Mouse (Mus musculus): ENCODE data around the gene Gm26992. TPM values are rescaled to one million over a fixed set of nuclear protein-coding genes. Genes with fewer than 3 reads are reported as not detected.

The Gm26992 gene
- polyA plus RNA-seq, 1 experiment, result not detected

GRCm38 (mm10) chrX:103529185-103529584 is 107.4 kb downstream of the Gm26992 start:
- Histone ChIP-seq H3K27ac (ENCODE audit: insufficient read depth, low read depth, low read length) (no peak overlapping the region; the same call in 1 of the 2 replicates), H3K4me1 (ENCODE audit: control insufficient read depth, insufficient read depth, low read length) (no peaks in the 10 kb centered on the region; the same call in 1 of the 2 replicates), H3K27me3 (replicated peaks; ENCODE audit: control insufficient read depth, insufficient read depth, low read length) (no peaks in the 10 kb centered on the region), H3K36me3 (ENCODE audit: control insufficient read depth, insufficient read depth, low read length) (no peaks in the 10 kb centered on the region), H3K4me3 (ENCODE audit: insufficient read depth, low read depth, low read length) (peak overlapping the region; percentile 30; the same call in 1 of the 2 replicates)
- DNase-seq, result peak; percentile 73
- TF ChIP-seq POLR2A (IDR thresholded peaks at IDR 0.05; ENCODE audit: low read depth, low read length) (no peak), CTCF (conservative IDR thresholded peaks at IDR 0.05; ENCODE audit: insufficient read depth, insufficient read length, low read depth, low read length) (no peak)
- under 1% methylated on average over 23 of the region's 23 CpGs for WGBS

Other genes with a start within 250 kb of the Gm26992 start
- gene Nap1l2, start 235.4 kb upstream of the Gm26992 start, polyA plus RNA-seq (2012; rRNA removed), result not detected in 2 replicates
- 0.09 and 0.10 TPM in 2 replicates for gene Cdx4, start 100.6 kb upstream of the Gm26992 start, polyA plus RNA-seq (2012; rRNA removed)
- gene Chic1, start 65.5 kb upstream of the Gm26992 start, polyA plus RNA-seq (2012; rRNA removed), result 0.91 and 1.5 TPM in 2 replicates
- 0.13 and 0.16 TPM in 2 replicates for gene Tsx, start 7.5 kb upstream of the Gm26992 start, polyA plus RNA-seq (2012; rRNA removed)
- 0.09 and 0.19 TPM in 2 replicates for gene Zcchc13, start 208.6 kb downstream of the Gm26992 start, polyA plus RNA-seq (2012; rRNA removed)